Comparison of ENCODE assay signal across 18 mouse cellular contexts in the genomic region with DNA sequence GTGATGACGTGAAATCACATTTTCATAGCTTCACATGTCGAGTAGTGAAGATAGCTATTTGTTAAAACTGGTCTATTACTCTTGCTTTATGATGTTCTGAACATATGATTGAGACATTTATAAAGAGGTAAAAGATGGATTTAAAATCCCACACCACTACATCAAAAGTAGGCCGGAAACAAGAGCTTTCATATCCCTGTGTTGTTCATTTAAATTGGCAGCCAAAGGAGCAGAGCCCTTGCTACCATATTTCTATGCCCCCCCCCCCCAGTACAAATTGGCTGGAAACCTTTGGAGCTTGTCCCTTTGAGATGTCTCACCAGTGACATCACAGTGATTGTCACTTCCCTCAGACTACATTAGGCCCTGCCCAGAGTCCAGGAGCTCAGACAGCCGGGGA. TPM values are rescaled to one million over a fixed set of nuclear protein-coding genes. Genes with fewer than 3 reads are reported as not detected.
DNase-seq lines count a peak whose midpoint lies in the region; ATAC-seq and TF ChIP-seq lines count a peak whose summit lies in the region.
"Had no signal": no experiment of that assay in that cellular context is flagged by ENCODE, and none has a peak within 500 bp of the region (broad histone marks: within the 10 kb centered on the region; RNA-seq: fewer than 3 reads in every experiment).

A gene (plus strand): TSS at position 301 of the 400 bp plus-strand sequence.

- no peaks in the 10 kb centered on the region for H3K9me3 ChIP-seq in lung, embryonic 16.5 days (ENCODE audit: control insufficient read depth, low read length)
- no peaks in the 10 kb centered on the region for H3K9me3 ChIP-seq in lung, postnatal 0 days (ENCODE audit: low read length)
- H3K9me3 ChIP-seq in heart, embryonic 14.5 days (ENCODE audit: control insufficient read depth, low read length): no peaks in the 10 kb centered on the region
- no peaks in the 10 kb centered on the region for H3K9me3 ChIP-seq in limb, embryonic 14.5 days (ENCODE audit: control insufficient read depth, low read length)
- H3K9me3 ChIP-seq: G1E; megakaryocyte, embryonic 14.5 days had no signal

- H3K36me3 ChIP-seq in lung, embryonic 16.5 days (ENCODE audit: control insufficient read depth, insufficient read depth, low read length): no peaks in the 10 kb centered on the region
- H3K36me3 ChIP-seq in lung, postnatal 0 days (ENCODE audit: insufficient read depth, low read length): no peaks in the 10 kb centered on the region
- H3K36me3 ChIP-seq in heart, embryonic 14.5 days (ENCODE audit: control insufficient read depth, insufficient read depth, low read length): no peaks in the 10 kb centered on the region
- H3K36me3 ChIP-seq in limb, embryonic 14.5 days (ENCODE audit: control insufficient read depth, insufficient read depth, low read length): no peaks in the 10 kb centered on the region
- H3K36me3 ChIP-seq: G1E had no signal

- intact Hi-C loops in gastrocnemius, adult 2 months (cut with DNase I): no loop called here

- TF ChIP-seq EP300 in lung, postnatal 0 days (IDR thresholded peaks at IDR 0.05): no peak

- H3K4me1 ChIP-seq in lung, embryonic 16.5 days (replicated peaks; ENCODE audit: control insufficient read depth, insufficient read depth, low read length): no peaks in the 10 kb centered on the region
- H3K4me1 ChIP-seq in lung, postnatal 0 days (ENCODE audit: insufficient read depth, low read depth, low read length): no peaks in the 10 kb centered on the region
- peaks cover 0 to 2% of the 10 kb centered on the region in 2 experiments; a peak in 1 of 4 replicates for H3K4me1 ChIP-seq in heart, embryonic 14.5 days (ENCODE audit: control insufficient read depth in 2 of 2, insufficient read depth in 2 of 2, low read length in 2 of 2)
- H3K4me1 ChIP-seq in limb, embryonic 14.5 days (ENCODE audit: control insufficient read depth, insufficient read depth, low read length): no peaks in the 10 kb centered on the region
- H3K4me1 ChIP-seq: megakaryocyte, embryonic 14.5 days had no signal

- no peak for TF ChIP-seq CTCF in gastrocnemius, adult 2 months (IDR thresholded peaks at IDR 0.05)
- no peak for TF ChIP-seq CTCF in lung, postnatal 0 days (IDR thresholded peaks at IDR 0.05)

- TF ChIP-seq POLR2A in limb, embryonic 14.5 days (IDR thresholded peaks at IDR 0.05; ENCODE audit: borderline replicate concordance, extremely low read depth, insufficient read depth, insufficient read length): no peak

- no peaks in the 10 kb centered on the region for H3K27me3 ChIP-seq in lung, embryonic 16.5 days (ENCODE audit: control insufficient read depth, insufficient read depth, low read depth, low read length)
- no peaks in the 10 kb centered on the region for H3K27me3 ChIP-seq in lung, postnatal 0 days (replicated peaks; ENCODE audit: insufficient read depth, low read length)
- no peaks in the 10 kb centered on the region for H3K27me3 ChIP-seq in heart, embryonic 14.5 days (ENCODE audit: control insufficient read depth, insufficient read depth, low read length)
- H3K27me3 ChIP-seq in limb, embryonic 14.5 days (ENCODE audit: control insufficient read depth, insufficient read depth, low read length): no peaks in the 10 kb centered on the region

- H3K4me3 ChIP-seq in gastrocnemius, adult 2 months: no peak within 1 kb of the TSS
- no peak within 1 kb of the TSS for H3K4me3 ChIP-seq in lung, embryonic 16.5 days (ENCODE audit: low read length)
- no peak within 1 kb of the TSS for H3K4me3 ChIP-seq in lung, postnatal 0 days (ENCODE audit: low read depth, low read length)
- no peak within 1 kb of the TSS for H3K4me3 ChIP-seq in heart, embryonic 14.5 days (ENCODE audit: control insufficient read depth in 1 of 2, insufficient read depth in 1 of 2, low read depth in 1 of 2, low read length in 2 of 2)
- no peak within 1 kb of the TSS for H3K4me3 ChIP-seq in limb, embryonic 14.5 days (replicated peaks; ENCODE audit: low read length)
- H3K4me3 ChIP-seq: left cerebral cortex, adult 2 months; megakaryocyte, embryonic 14.5 days had no signal

- no peak within 1 kb of the TSS for H3K27ac ChIP-seq in gastrocnemius, adult 2 months
- H3K27ac ChIP-seq in lung, embryonic 16.5 days (ENCODE audit: low read length): no peak within 1 kb of the TSS
- H3K27ac ChIP-seq in lung, postnatal 0 days (ENCODE audit: low read length): no peak within 1 kb of the TSS
- H3K27ac ChIP-seq in heart, embryonic 14.5 days (replicated peaks in 1 of 2; ENCODE audit: control insufficient read depth in 1 of 2, insufficient read depth in 1 of 2, low read depth in 2 of 2, low read length in 2 of 2): no peak within 1 kb of the TSS
- H3K27ac ChIP-seq in limb, embryonic 14.5 days (replicated peaks; ENCODE audit: low read depth, low read length): no peak within 1 kb of the TSS
- H3K27ac ChIP-seq: hindbrain, postnatal 0 days; left cerebral cortex, adult 2 months; liver, embryonic 14.5 days had no signal

- H3K9ac ChIP-seq in lung, embryonic 16.5 days (ENCODE audit: low read length): no peak within 1 kb of the TSS
- no peak within 1 kb of the TSS for H3K9ac ChIP-seq in lung, postnatal 0 days (replicated peaks; ENCODE audit: low read depth)
- H3K9ac ChIP-seq in heart, embryonic 14.5 days (ENCODE audit: low read length): no peak within 1 kb of the TSS
- no peak within 1 kb of the TSS for H3K9ac ChIP-seq in limb, embryonic 14.5 days (ENCODE audit: low read depth, low read length, severe bottlenecking)
- H3K9ac ChIP-seq: liver, embryonic 14.5 days had no signal

- no peak for ATAC-seq in lung, embryonic 16.5 days (ENCODE audit: low read depth)
- no peak for ATAC-seq in lung, postnatal 0 days
- ATAC-seq in heart, embryonic 14.5 days (ENCODE audit: insufficient number of reproducible peaks, insufficient read depth, low FRiP score, low read depth): no peak
- ATAC-seq in limb, embryonic 14.5 days (ENCODE audit: low FRiP score, low read depth): no peak
- no peak for ATAC-seq in CD4-positive, CD25-positive, alpha-beta regulatory T cell, adult 4 months
- ATAC-seq: hindbrain, postnatal 0 days had no signal

- no peak within 1 kb of the TSS for H3K4me2 ChIP-seq in lung, embryonic 16.5 days (ENCODE audit: low read depth, low read length)
- H3K4me2 ChIP-seq in lung, postnatal 0 days (replicated peaks; ENCODE audit: low read depth, low read length): no peak within 1 kb of the TSS
- no peak within 1 kb of the TSS for H3K4me2 ChIP-seq in heart, embryonic 14.5 days (ENCODE audit: low read length)
- H3K4me2 ChIP-seq in limb, embryonic 14.5 days (replicated peaks; ENCODE audit: low read depth, low read length, severe bottlenecking): no peak within 1 kb of the TSS

- DNase-seq in gastrocnemius, postnatal 4 days (ENCODE audit: low spot score in 2 of 2): no peak
- no peak for DNase-seq in gastrocnemius, adult 2 months
- no peak for DNase-seq in lung, postnatal 0 days (ENCODE audit: low spot score)
- no peak for DNase-seq in limb, embryonic 14.5 days (ENCODE audit: low spot score)
- DNase-seq in right cerebral cortex, adult 18-20 months: no peak
- DNase-seq: adrenal gland, postnatal 14 days; cerebellum, postnatal 10 days had no signal

- 78% methylated on average over 4 of the region's 4 CpGs for whole genome bisulfite sequencing in lung, embryonic 16.5 days
- WGBS in lung, postnatal 0 days: 83% methylated on average over 4 of the region's 4 CpGs
- 72% methylated on average over 4 of the region's 4 CpGs for WGBS in heart, embryonic 14.5 days
- 84% methylated on average over 4 of the region's 4 CpGs for WGBS in limb, embryonic 14.5 days

RNA-seq across cellular contexts. Expression of the gene that starts here (rescaled TPM):
- total RNA-seq in gastrocnemius, postnatal 4 days (2021): 100 to 1,000 TPM; 183 to 236 TPM
- total RNA-seq in gastrocnemius, adult 2 months (2021): under 1 TPM; 0.50 to 0.54 TPM
- polyA plus RNA-seq in lung, embryonic 16.5 days (2015; fragmentation: Nextera tagmentation; extraction: Ambion mirVana): 26.3 and 48.9 TPM in 2 replicates
- 8.6 and 11.0 TPM in 2 replicates for polyA plus RNA-seq in lung, postnatal 0 days (2015; fragmentation: Nextera tagmentation; extraction: Ambion mirVana)
- polyA plus RNA-seq in heart, embryonic 14.5 days (2014; fragmentation: Nextera tagmentation; extraction: Ambion mirVana): 131 and 193 TPM in 2 replicates
- polyA plus RNA-seq in limb, embryonic 14.5 days (2012; rRNA removed): 33.4 and 43.9 TPM in 2 replicates
- polyA plus RNA-seq in limb, embryonic 14.5 days (2014; fragmentation: Nextera tagmentation; extraction: Ambion mirVana): 67.8 and 100 TPM in 2 replicates
- not detected for polyA plus RNA-seq in CD4-positive, CD25-positive, alpha-beta regulatory T cell, adult 4 months (2017; shearing (Covaris generic))
- total RNA-seq: adrenal gland, postnatal 14 days; G1E; hindbrain, postnatal 0 days; left cerebral cortex, adult 2 months; monocyte, adult 5-6 weeks; neutrophil, adult 5-6 weeks had no signal
- polyA plus RNA-seq: C2C12, G1E had no signal

Comparison
In these comparisons a context has a peak if more than half of its experiments do, and no peak if none do; other contexts are left out.
1. RNA of the gene that starts here (total RNA-seq): 183 to 236 TPM in gastrocnemius, postnatal 4 days; 0.50 to 0.54 TPM in gastrocnemius, adult 2 months; every median in the first group is over 100 times any median in the second.